Mouse (Mus musculus): ENCODE data around the gene Pkhd1.

DNA sequence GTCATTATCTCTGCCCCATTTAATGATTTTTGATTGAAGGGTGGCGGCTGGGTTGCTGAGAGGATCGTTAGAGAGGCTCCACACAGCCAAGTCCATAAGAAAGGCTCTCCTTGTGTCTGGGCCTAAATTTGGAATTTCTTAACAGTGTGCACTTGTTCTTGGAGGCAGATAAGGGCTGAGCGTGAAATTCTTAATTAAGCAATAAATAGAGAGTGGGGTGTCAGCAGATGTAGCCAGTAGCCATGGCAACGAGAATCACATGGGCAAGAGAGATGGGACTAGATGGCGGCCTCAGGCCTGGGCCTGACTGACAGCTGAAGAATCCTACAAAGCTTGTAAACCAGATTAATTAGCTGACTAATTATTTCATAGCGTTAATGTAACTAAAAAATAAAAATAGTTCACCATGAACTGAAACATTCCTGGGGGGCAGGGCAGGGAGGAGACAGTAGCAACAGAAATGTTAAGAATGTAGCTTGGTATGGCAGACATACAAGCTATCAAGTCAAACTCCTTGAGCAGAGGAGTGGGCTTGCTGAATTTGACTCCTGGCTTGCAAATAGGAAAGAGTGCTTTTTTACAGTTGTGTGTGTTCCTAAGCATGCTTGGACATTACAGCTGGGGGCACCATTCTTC lies 314.8 kb downstream of the Pkhd1 start:
- TF ChIP-seq CTCF (IDR thresholded peaks at IDR 0.05; ENCODE audit: insufficient read depth, low read depth, low read length): no peak
- TF ChIP-seq POLR2A (IDR thresholded peaks at IDR 0.05; ENCODE audit: insufficient read depth, low read depth, low read length): no peak

Data from olfactory bulb, adult 2 months (tissue).